Mouse (Mus musculus): Measurements from ENCODE around the gene Ccdc63. TPM values are rescaled to one million over a fixed set of nuclear protein-coding genes. Genes with fewer than 3 reads are reported as not detected.
"Not testable (repeated sequence)": the region's sequence is repeated elsewhere in the genome, so short reads cannot be mapped to it uniquely, and the experiment has no call there.

The Ccdc63 gene
- total and polyA plus RNA-seq, 3 experiments, result 0.08 to 0.16 TPM; not detected in 1

- no peaks in the 10 kb centered on the region for H3K27me3 ChIP-seq (ENCODE audit: control insufficient read depth, insufficient read depth, low read length)
- H3K4me3 ChIP-seq, result no peak overlapping the region
- H3K79me2 ChIP-seq (replicated peaks; ENCODE audit: control insufficient read depth, insufficient read depth, low read length), result no peaks in the 10 kb centered on the region
- H3K36me3 ChIP-seq (ENCODE audit: control insufficient read depth, insufficient read depth, low read length), result no peaks in the 10 kb centered on the region
- H3K27ac ChIP-seq, result no peak overlapping the region
- H3K9ac ChIP-seq (ENCODE audit: low read depth, low read length), result no peak overlapping the region
- H3K4me1 ChIP-seq (ENCODE audit: control insufficient read depth, insufficient read depth, low read length), result peaks cover 13% of the 10 kb centered on the region
- DNase-seq, result peak in 1 of 2 experiments; percentile 63
- WGBS, result 56% methylated on average over 8 of the region's 8 CpGs
- TF ChIP-seq CTCF (IDR thresholded peaks at IDR 0.05), result peak; percentile 73
- no peak for TF ChIP-seq POLR2A (IDR thresholded peaks at IDR 0.05; ENCODE audit: insufficient read depth, low read depth, low read length)
- intact Hi-C loops (cut with DNase I), result loop anchor here (2.0 kb wide), 1 partner anchor 14 kb away; no protein-coding TSS in a partner anchor
These were observed 1.8 kb upstream of the Ccdc63 start for GRCm38 (mm10) chr5:122142230-122142992.

GRCm38 (mm10) chr5:122139771-122140170 is 852 bp downstream of the Ccdc63 start:
- H3K9ac ChIP-seq (ENCODE audit: low read depth, low read length); intact Hi-C loops (cut with DNase I); H3K27me3 ChIP-seq (ENCODE audit: control insufficient read depth, insufficient read depth, low read length); H3K36me3 ChIP-seq (ENCODE audit: control insufficient read depth, insufficient read depth, low read length); H3K4me3 ChIP-seq; DNase-seq; H3K27ac ChIP-seq; H3K79me2 ChIP-seq (replicated peaks; ENCODE audit: control insufficient read depth, insufficient read depth, low read length): not testable (repeated sequence)
- peaks cover 18% of the 10 kb centered on the region for H3K4me1 ChIP-seq (ENCODE audit: control insufficient read depth, insufficient read depth, low read length)
- WGBS, result 52% methylated on average over 2 of the region's 2 CpGs

GRCm38 (mm10) chr5:122138856-122139255 is 1.8 kb downstream of the Ccdc63 start:
- WGBS, result 93% methylated on average over 15 of the region's 15 CpGs
- intact Hi-C loops (cut with DNase I), result no loop called here
- DNase-seq, result peak in 1 of 2 experiments; percentile 13
- H3K4me3 ChIP-seq, result no peak overlapping the region
- H3K27ac ChIP-seq, result no peak overlapping the region
- H3K9ac ChIP-seq (ENCODE audit: low read depth, low read length), result no peak overlapping the region
- H3K79me2 ChIP-seq (replicated peaks; ENCODE audit: control insufficient read depth, insufficient read depth, low read length), result no peaks in the 10 kb centered on the region
- H3K4me1 ChIP-seq (ENCODE audit: control insufficient read depth, insufficient read depth, low read length), result peaks cover 15% of the 10 kb centered on the region
- H3K27me3 ChIP-seq (ENCODE audit: control insufficient read depth, insufficient read depth, low read length), result no peaks in the 10 kb centered on the region
- no peaks in the 10 kb centered on the region for H3K36me3 ChIP-seq (ENCODE audit: control insufficient read depth, insufficient read depth, low read length)
- TF ChIP-seq POLR2A (IDR thresholded peaks at IDR 0.05; ENCODE audit: insufficient read depth, low read depth, low read length) (no peak), EP300 (IDR thresholded peaks at IDR 0.05; ENCODE audit: insufficient read depth, low read depth, low read length) (no peak), CTCF (IDR thresholded peaks at IDR 0.05) (no peak)

- peaks cover 13% of the 10 kb centered on the region for H3K4me1 ChIP-seq (ENCODE audit: control insufficient read depth, insufficient read depth, low read length)
- H3K36me3 ChIP-seq (ENCODE audit: control insufficient read depth, insufficient read depth, low read length), result no peaks in the 10 kb centered on the region
- intact Hi-C loops (cut with DNase I), result no loop called here
- TF ChIP-seq CTCF (IDR thresholded peaks at IDR 0.05), result no peak
- no peak overlapping the region for H3K9ac ChIP-seq (ENCODE audit: low read depth, low read length)
- no peaks in the 10 kb centered on the region for H3K27me3 ChIP-seq (ENCODE audit: control insufficient read depth, insufficient read depth, low read length)
- H3K4me3 ChIP-seq, result no peak overlapping the region
- H3K27ac ChIP-seq, result peak overlapping the region; percentile 18
- 19% methylated on average over 14 of the region's 14 CpGs for WGBS
- DNase-seq, result peak; percentile 77 to 81
- H3K79me2 ChIP-seq (replicated peaks; ENCODE audit: control insufficient read depth, insufficient read depth, low read length), result no peaks in the 10 kb centered on the region
These were observed 3.9 kb downstream of the Ccdc63 start for GRCm38 (mm10) chr5:122136508-122137408.

- peak in 1 of 2 experiments; percentile 19 for DNase-seq
- Histone ChIP-seq H3K36me3 (ENCODE audit: control insufficient read depth, insufficient read depth, low read length) (no peaks in the 10 kb centered on the region), H3K79me2 (replicated peaks; ENCODE audit: control insufficient read depth, insufficient read depth, low read length) (no peaks in the 10 kb centered on the region), H3K27me3 (ENCODE audit: control insufficient read depth, insufficient read depth, low read length) (no peaks in the 10 kb centered on the region), H3K4me1 (ENCODE audit: control insufficient read depth, insufficient read depth, low read length) (peaks cover 18% of the 10 kb centered on the region), H3K4me3 (no peak overlapping the region), H3K27ac (no peak overlapping the region), H3K9ac (ENCODE audit: low read depth, low read length) (no peak overlapping the region)
- 68% methylated on average over 3 of the region's 3 CpGs for WGBS
- intact Hi-C loops (cut with DNase I), result no loop called here
- TF ChIP-seq EP300 (IDR thresholded peaks at IDR 0.05; ENCODE audit: insufficient read depth, low read depth, low read length) (no peak), CTCF (IDR thresholded peaks at IDR 0.05) (no peak), POLR2A (IDR thresholded peaks at IDR 0.05; ENCODE audit: insufficient read depth, low read depth, low read length) (no peak)
These were observed 5.2 kb downstream of the Ccdc63 start for GRCm38 (mm10) chr5:122135290-122135882.

All from heart, adult 2 months (tissue).